Mouse (Mus musculus) erythroblast, embryonic 14.5 days (primary cell): ENCODE data around the gene Dync1i2.

ENCODE experiments used
- GATA1 ChIP-seq: IDR thresholded peaks from 2 replicates; pipeline ENCODE4 v1.6.1; 2012; ENCODE audit warnings: low read length, inconsistent platforms, mixed read lengths
- TAL1 ChIP-seq: IDR thresholded peaks from 3 replicates; pipeline ENCODE4 v1.6.1; 2012; ENCODE audit warnings: low read length, inconsistent platforms, mixed read lengths

DNA sequence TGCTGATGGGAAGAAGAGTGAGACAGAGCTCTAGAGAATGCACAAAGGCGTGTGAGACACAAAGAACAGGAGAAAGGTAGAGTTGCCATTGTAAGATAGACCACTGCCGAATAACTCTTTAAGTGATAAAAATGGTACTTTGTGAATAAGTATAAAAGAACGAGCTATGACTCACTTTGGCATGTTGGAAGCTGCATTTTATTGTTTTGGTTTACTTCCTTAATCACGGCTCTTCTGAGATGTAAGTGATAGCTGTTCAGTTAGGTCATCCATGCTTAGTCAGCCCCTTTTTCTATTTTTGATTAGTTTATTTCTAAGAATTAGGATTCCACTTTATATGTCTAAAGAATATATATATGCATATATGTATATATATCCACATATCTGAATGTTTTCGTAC lies 20.4 kb downstream of the Dync1i2 start:
- TF ChIP-seq TAL1 (no peak), GATA1 (no peak)
